Mouse (Mus musculus): ENCODE data around the gene Nfib. TPM values are rescaled to one million over a fixed set of nuclear protein-coding genes. Genes with fewer than 3 reads are reported as not detected.

Gene Nfib
- total RNA-seq (2023): under 1 TPM; 0.36 to 0.50 TPM

DNA sequence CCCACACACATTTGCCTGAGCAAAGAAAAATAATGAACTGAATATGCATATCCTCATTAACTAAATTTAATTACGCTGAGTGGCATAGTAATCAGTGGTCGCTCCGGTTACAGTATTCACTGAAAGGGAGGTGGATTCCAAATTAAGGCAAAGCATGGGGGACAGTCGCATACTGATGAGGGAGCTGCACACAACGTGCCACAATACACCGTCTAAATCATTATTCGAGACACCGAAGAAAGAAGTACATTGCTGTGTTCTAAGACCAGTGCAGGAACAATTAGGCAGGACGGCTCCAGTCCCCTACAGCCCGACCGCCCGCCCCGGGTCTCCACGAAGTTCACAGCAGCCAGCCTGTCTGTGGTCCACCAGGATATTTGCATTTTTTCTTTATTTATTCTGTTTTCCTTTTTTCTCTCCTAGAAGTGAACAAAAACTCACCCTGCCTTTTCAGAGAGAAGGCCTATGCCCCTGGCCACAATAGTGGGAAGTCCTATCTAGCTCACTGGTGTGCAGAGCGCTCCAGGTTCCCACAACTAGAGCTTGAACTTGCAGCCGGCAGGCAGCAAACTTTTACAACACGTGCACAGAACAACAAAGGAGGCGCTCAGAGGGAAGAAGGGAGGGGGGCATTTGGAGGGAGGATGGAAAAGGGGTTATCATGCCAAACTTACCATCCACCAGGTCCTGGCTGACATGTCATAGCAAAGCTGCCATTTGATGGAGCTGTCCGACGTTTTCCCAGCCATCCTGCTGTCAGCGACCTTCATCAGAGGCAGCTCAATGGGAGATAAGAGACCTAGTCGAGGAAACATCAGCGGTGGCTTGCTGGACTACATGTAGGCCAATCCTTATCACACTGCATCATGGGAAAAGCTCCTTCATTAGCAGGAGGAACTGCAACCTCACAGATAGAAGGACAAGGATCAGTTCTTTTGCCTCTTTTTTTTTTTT is at the start of gene Nfib:
TSS of gene Nfib (minus strand) at position 910 of the 954 bp plus-strand sequence.

Other genes with a start within 250 kb of the Nfib start
- gene Zdhhc21, start 154.2 kb upstream of the Nfib start, total RNA-seq (2023): 10 to 100 TPM; 22.4 to 29.5 TPM
- not detected for gene Cer1, start 179.4 kb upstream of the Nfib start, total RNA-seq (2023)

Data from monocyte, adult 59 days (primary cell).